Mouse (Mus musculus) olfactory bulb, adult 2 months (tissue): Measurements from ENCODE around the gene Mrc2.

ENCODE experiments used
- CTCF ChIP-seq: fragments of 200-500 bp; IDR thresholded peaks from 2 replicates; pipeline ENCODE4 v1.5.1; 2012; ENCODE audit warnings: low read depth, mild to moderate bottlenecking, low read length, moderate library complexity; ENCODE audit not compliant: insufficient read depth
- POLR2A ChIP-seq: fragments of 200-500 bp; IDR thresholded peaks from 2 replicates; pipeline ENCODE4 v1.6.1; 2012; ENCODE audit warnings: mild to moderate bottlenecking, low read depth, low read length, moderate library complexity; ENCODE audit not compliant: insufficient read depth

GRCm38 (mm10) chr11:105312311-105312942 lies 20.0 kb downstream of the Mrc2 start:
- TF ChIP-seq CTCF (no peak), POLR2A (no peak)
